Mouse (Mus musculus): ENCODE measurements around the gene Sumf1. TPM values are rescaled to one million over a fixed set of nuclear protein-coding genes. Genes with fewer than 3 reads are reported as not detected.

Gene Sumf1
- polyA plus RNA-seq, 1 experiment from 2014 or later, result 19.4 TPM

DNA sequence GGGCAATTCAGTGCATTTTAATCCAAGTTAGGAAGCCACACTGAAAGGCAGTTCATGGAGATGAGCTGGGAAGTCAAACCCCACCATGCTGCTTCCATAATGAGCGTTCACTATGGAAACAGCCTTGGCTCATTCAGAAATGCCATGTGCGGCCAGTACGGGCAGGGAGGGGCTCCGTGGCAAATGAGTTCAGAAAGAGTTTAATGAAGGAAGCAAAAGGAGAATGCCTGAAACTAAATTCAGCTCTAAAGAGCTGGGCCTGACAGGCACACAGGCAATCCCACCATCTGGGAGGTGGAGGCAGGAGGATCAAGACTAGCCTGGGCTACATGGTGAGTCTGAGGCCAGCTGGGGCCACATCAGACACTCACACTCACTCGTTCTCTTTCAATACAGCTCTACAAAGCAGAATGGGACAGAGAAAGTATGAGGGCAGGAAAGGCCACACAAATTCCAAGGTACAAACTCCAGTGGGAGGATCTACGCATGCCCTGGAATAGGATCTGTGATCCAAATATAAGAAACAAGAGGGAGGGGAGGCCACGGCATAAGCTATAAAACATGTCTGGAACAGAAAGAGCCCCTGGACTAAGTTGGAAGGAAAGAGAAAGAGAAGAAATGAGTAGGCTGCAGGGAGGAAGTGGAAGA, 39.3 kb downstream of the Sumf1 start:
- 92% methylated on average over 7 of the region's 7 CpGs for WGBS

GRCm38 (mm10) chr6:108145241-108145640, 40.1 kb downstream of the Sumf1 start:
- no peaks in the 10 kb centered on the region for H3K4me1 ChIP-seq (replicated peaks)
- no peaks in the 10 kb centered on the region for H3K9me3 ChIP-seq (replicated peaks)
- no peak overlapping the region for H3K4me3 ChIP-seq
- no peaks in the 10 kb centered on the region for H3K36me3 ChIP-seq
- no peaks in the 10 kb centered on the region for H3K27me3 ChIP-seq
- no peak overlapping the region for H3K4me2 ChIP-seq
- 87% methylated on average over 3 of the region's 3 CpGs for WGBS
- H3K27ac ChIP-seq, result no peak overlapping the region
- no peak overlapping the region for H3K9ac ChIP-seq
- ATAC-seq (replicated peaks; ENCODE audit: insufficient number of reproducible peaks, insufficient read depth, low FRiP score, low read depth), result no peak

More for the DNA sequence above, 39.3 kb downstream of the Sumf1 start:
- no peak for ATAC-seq (replicated peaks; ENCODE audit: insufficient number of reproducible peaks, insufficient read depth, low FRiP score, low read depth)
- Histone ChIP-seq H3K4me1 (replicated peaks) (no peaks in the 10 kb centered on the region), H3K36me3 (no peaks in the 10 kb centered on the region), H3K4me3 (no peak overlapping the region), H3K4me2 (no peak overlapping the region), H3K27me3 (no peaks in the 10 kb centered on the region), H3K9me3 (replicated peaks) (no peaks in the 10 kb centered on the region), H3K9ac (no peak overlapping the region), H3K27ac (no peak overlapping the region)

- 65% methylated on average over 4 of the region's 4 CpGs for WGBS
- no peaks in the 10 kb centered on the region for H3K36me3 ChIP-seq
- H3K4me2 ChIP-seq, result no peak overlapping the region
- H3K9ac ChIP-seq, result no peak overlapping the region
- H3K27me3 ChIP-seq, result no peaks in the 10 kb centered on the region
- no peak overlapping the region for H3K27ac ChIP-seq
- H3K4me3 ChIP-seq, result no peak overlapping the region
- H3K4me1 ChIP-seq (replicated peaks), result no peaks in the 10 kb centered on the region
- no peaks in the 10 kb centered on the region for H3K9me3 ChIP-seq (replicated peaks)
- no peak for ATAC-seq (replicated peaks; ENCODE audit: insufficient number of reproducible peaks, insufficient read depth, low FRiP score, low read depth)
Measured at GRCm38 (mm10) chr6:108142796-108143195, 42.6 kb downstream of the Sumf1 start.

GRCm38 (mm10) chr6:108140722-108141490, 44.5 kb downstream of the Sumf1 start:
- no peaks in the 10 kb centered on the region for H3K4me1 ChIP-seq (replicated peaks)
- no peak for ATAC-seq (replicated peaks; ENCODE audit: insufficient number of reproducible peaks, insufficient read depth, low FRiP score, low read depth)
- no peak overlapping the region for H3K27ac ChIP-seq
- no peaks in the 10 kb centered on the region for H3K27me3 ChIP-seq
- H3K4me3 ChIP-seq, result no peak overlapping the region
- no peak overlapping the region for H3K4me2 ChIP-seq
- H3K9me3 ChIP-seq (replicated peaks), result no peaks in the 10 kb centered on the region
- no peaks in the 10 kb centered on the region for H3K36me3 ChIP-seq
- 82% methylated on average over 4 of the region's 4 CpGs for WGBS
- H3K9ac ChIP-seq, result no peak overlapping the region

- ATAC-seq (replicated peaks; ENCODE audit: insufficient number of reproducible peaks, insufficient read depth, low FRiP score, low read depth), result no peak
- WGBS, result 85% methylated on average over 5 of the region's 5 CpGs
- H3K27ac ChIP-seq, result no peak overlapping the region
Measured at GRCm38 (mm10) chr6:108137031-108137430, 48.4 kb downstream of the Sumf1 start.

DNA sequence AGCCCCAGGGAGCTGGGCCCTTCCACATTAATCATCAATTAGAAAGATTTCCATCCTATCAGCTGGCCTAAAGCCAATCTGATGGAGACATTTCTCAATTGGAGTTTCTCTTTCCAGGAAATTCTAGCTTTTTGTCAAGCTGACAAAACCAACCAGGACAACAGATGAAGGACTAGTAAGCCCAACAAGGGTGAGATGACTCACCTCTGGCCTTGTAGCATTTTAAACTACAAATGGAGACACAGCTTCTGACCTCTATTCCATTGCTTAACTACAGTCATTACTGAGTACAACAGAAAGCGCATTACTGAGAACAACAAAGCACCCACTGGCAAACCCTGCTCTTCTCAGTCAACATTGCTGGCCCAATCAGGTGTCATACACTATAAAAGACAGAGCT, 49.1 kb downstream of the Sumf1 start:
- Histone ChIP-seq H3K27me3 (no peaks in the 10 kb centered on the region), H3K27ac (no peak overlapping the region), H3K4me1 (replicated peaks) (no peaks in the 10 kb centered on the region), H3K9me3 (replicated peaks) (no peaks in the 10 kb centered on the region), H3K9ac (no peak overlapping the region), H3K4me3 (no peak overlapping the region), H3K4me2 (no peak overlapping the region), H3K36me3 (no peaks in the 10 kb centered on the region)
- no peak for ATAC-seq (replicated peaks; ENCODE audit: insufficient number of reproducible peaks, insufficient read depth, low FRiP score, low read depth)
- 85% methylated on average over 1 of the region's 1 CpGs for WGBS

More at GRCm38 (mm10) chr6:108137031-108137430, 48.4 kb downstream of the Sumf1 start:
- Histone ChIP-seq H3K27me3 (no peaks in the 10 kb centered on the region), H3K4me1 (replicated peaks) (no peaks in the 10 kb centered on the region), H3K9ac (no peak overlapping the region), H3K36me3 (no peaks in the 10 kb centered on the region), H3K9me3 (replicated peaks) (no peaks in the 10 kb centered on the region), H3K4me2 (no peak overlapping the region), H3K4me3 (no peak overlapping the region)

GRCm38 (mm10) chr6:108132268-108132935, 53.0 kb downstream of the Sumf1 start:
- no peak overlapping the region for H3K4me3 ChIP-seq
- H3K4me1 ChIP-seq (replicated peaks), result no peaks in the 10 kb centered on the region
- WGBS, result 87% methylated on average over 5 of the region's 5 CpGs
- no peaks in the 10 kb centered on the region for H3K27me3 ChIP-seq
- no peak overlapping the region for H3K4me2 ChIP-seq
- H3K9me3 ChIP-seq (replicated peaks), result no peaks in the 10 kb centered on the region
- H3K36me3 ChIP-seq, result no peaks in the 10 kb centered on the region
- no peak for ATAC-seq (replicated peaks; ENCODE audit: insufficient number of reproducible peaks, insufficient read depth, low FRiP score, low read depth)
- no peak overlapping the region for H3K27ac ChIP-seq
- H3K9ac ChIP-seq, result no peak overlapping the region

DNA sequence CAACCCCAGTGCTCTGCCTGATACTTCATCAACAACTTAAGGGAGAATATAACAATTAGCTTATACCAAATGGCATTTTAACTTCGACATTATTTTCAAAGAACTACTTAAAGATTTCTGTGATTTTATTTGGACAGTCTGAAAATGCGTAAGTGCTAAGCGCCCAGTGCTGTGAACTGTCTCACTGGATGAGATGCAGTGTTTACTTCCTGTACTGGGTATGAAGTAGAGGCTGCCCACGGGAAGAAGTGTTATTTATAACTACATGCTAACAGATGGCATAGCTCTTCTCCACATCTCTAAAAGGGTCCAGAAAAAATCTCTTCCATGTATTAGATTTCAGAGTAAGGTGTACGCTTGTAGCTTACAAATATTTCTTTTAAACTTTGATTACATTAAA, 54.7 kb downstream of the Sumf1 start:
- WGBS, result 69% methylated on average over 5 of the region's 5 CpGs
- Histone ChIP-seq H3K4me1 (replicated peaks) (no peaks in the 10 kb centered on the region), H3K9me3 (replicated peaks) (no peaks in the 10 kb centered on the region), H3K27me3 (no peaks in the 10 kb centered on the region), H3K4me3 (no peak overlapping the region), H3K9ac (no peak overlapping the region), H3K4me2 (no peak overlapping the region), H3K27ac (no peak overlapping the region), H3K36me3 (no peaks in the 10 kb centered on the region)
- no peak for ATAC-seq (replicated peaks; ENCODE audit: insufficient number of reproducible peaks, insufficient read depth, low FRiP score, low read depth)

DNA sequence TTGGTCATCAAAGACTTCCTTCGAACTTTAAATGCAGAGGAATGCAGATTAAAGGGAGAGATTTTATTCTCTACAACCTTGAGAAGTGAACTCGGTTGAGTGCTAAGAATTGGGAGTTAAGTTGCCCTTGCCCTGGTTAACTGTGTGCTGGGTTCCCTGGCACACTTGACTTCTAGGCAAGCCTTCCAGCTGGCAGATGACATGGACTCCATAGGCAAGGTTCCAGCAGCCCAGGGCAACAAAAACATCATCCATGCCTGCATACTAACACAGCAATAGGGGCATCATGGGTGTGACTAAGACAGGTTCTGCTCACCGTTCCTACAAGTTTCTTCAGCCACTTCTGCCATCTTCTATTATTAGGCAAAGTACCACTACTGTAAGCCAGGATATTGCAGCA, 58.8 kb downstream of the Sumf1 start:
- H3K4me1 ChIP-seq (replicated peaks), result no peaks in the 10 kb centered on the region
- no peak overlapping the region for H3K9ac ChIP-seq
- no peak overlapping the region for H3K27ac ChIP-seq
- no peaks in the 10 kb centered on the region for H3K27me3 ChIP-seq
- H3K4me2 ChIP-seq, result no peak overlapping the region
- H3K36me3 ChIP-seq, result no peaks in the 10 kb centered on the region
- ATAC-seq (replicated peaks; ENCODE audit: insufficient number of reproducible peaks, insufficient read depth, low FRiP score, low read depth), result no peak
- H3K4me3 ChIP-seq, result no peak overlapping the region
- H3K9me3 ChIP-seq (replicated peaks), result no peaks in the 10 kb centered on the region
- WGBS, result 77% methylated on average over 3 of the region's 3 CpGs

DNA sequence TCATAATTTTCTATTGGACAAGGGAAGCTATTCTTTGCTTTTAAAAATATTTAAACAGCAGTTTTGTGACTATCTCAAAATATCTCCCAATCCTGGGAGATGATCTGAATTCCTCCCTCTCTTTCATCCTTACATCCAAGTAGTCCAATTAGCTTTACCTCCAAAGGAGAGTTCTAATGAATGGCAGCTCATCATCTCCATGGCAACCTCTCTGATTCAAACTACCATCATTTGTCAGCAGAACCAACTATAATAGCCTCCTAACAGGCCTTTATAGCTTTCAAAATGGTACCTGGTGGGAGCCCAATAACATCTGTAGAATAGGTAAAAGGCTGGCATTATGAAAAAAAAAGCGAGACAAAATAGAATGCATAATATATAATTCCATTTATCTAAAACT, 59.9 kb downstream of the Sumf1 start:
- no peak overlapping the region for H3K27ac ChIP-seq
- no peaks in the 10 kb centered on the region for H3K27me3 ChIP-seq
- WGBS, result 94% methylated on average over 1 of the region's 1 CpGs
- no peaks in the 10 kb centered on the region for H3K4me1 ChIP-seq (replicated peaks)
- no peak overlapping the region for H3K4me3 ChIP-seq
- H3K9me3 ChIP-seq (replicated peaks), result no peaks in the 10 kb centered on the region
- ATAC-seq (replicated peaks; ENCODE audit: insufficient number of reproducible peaks, insufficient read depth, low FRiP score, low read depth), result no peak
- no peak overlapping the region for H3K9ac ChIP-seq
- no peak overlapping the region for H3K4me2 ChIP-seq
- no peaks in the 10 kb centered on the region for H3K36me3 ChIP-seq

DNA sequence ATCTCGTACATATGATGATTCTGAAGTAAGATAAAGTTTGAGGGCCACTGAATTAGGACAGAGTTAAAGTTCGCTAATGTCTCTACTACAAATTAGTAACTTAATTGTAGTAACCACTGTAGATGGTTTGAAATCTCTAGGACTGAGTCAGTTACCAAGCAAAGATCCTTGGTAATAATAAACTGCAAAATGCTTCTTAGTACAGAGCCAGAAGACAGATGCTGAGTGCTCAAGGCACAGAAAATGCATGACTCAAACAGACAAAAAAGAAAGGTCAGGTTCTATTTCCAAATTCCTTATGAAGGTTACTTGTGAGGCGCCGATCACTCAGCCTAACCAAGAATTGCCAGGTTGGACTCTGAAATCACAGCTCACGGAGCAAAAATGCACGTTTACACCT, 67.5 kb downstream of the Sumf1 start:
- ATAC-seq (replicated peaks; ENCODE audit: insufficient number of reproducible peaks, insufficient read depth, low FRiP score, low read depth), result no peak
- Histone ChIP-seq H3K9ac (no peak overlapping the region), H3K4me1 (replicated peaks) (no peaks in the 10 kb centered on the region), H3K27ac (no peak overlapping the region), H3K4me3 (no peak overlapping the region), H3K4me2 (no peak overlapping the region), H3K27me3 (no peaks in the 10 kb centered on the region), H3K36me3 (no peaks in the 10 kb centered on the region), H3K9me3 (replicated peaks) (no peaks in the 10 kb centered on the region)
- 89% methylated on average over 6 of the region's 6 CpGs for WGBS
